In genomic region chr12:72761649-72762261, GRCm38 (mm10) we compare ENCODE assay signal across 8 mouse cellular contexts. TPM values are rescaled to one million over a fixed set of nuclear protein-coding genes. Genes with fewer than 3 reads are reported as not detected.
DNase-seq lines count a peak whose midpoint lies in the region; ATAC-seq lines count a peak whose summit lies in the region.

No protein-coding gene starts in this region.

- peak overlapping the region; percentile 73 for H3K4me2 ChIP-seq in hindbrain, embryonic 16.5 days (ENCODE audit: low read length)

- H3K9me3 ChIP-seq in hindbrain, embryonic 16.5 days (ENCODE audit: control insufficient read depth, low read length) = no peaks in the 10 kb centered on the region

- H3K9ac ChIP-seq in hindbrain, embryonic 16.5 days (ENCODE audit: low read depth, low read length) = peak overlapping the region; percentile 98

- peak; percentile 87 for DNase-seq in Muller cell, postnatal 12 days (ENCODE audit: inconsistent ontology term)
- peak; percentile 65 to 68 for DNase-seq in cerebellum, postnatal 14 days
- DNase-seq in gastrocnemius, adult 18-20 months (ENCODE audit: low spot score) = peak; percentile 40
- DNase-seq in left cerebral cortex, adult 8-10 months (ENCODE audit: low spot score in 2 of 2) = peak; percentile 12 to 40
- DNase-seq in right cerebral cortex, postnatal 14 days = peak; percentile 62
- DNase-seq in urinary bladder, postnatal 25 days (ENCODE audit: low spot score) = peak; percentile 55

- WGBS in hindbrain, embryonic 16.5 days = under 1% methylated on average over 21 of the region's 43 CpGs

- H3K27ac ChIP-seq in hindbrain, embryonic 16.5 days (ENCODE audit: low read depth, low read length) = peak overlapping the region; percentile 99

- H3K4me3 ChIP-seq in hindbrain, embryonic 16.5 days (ENCODE audit: low read length) = peak overlapping the region; percentile 92

- peaks cover 16% of the 10 kb centered on the region for H3K4me1 ChIP-seq in hindbrain, embryonic 16.5 days (ENCODE audit: control insufficient read depth, insufficient read depth, low read depth, low read length)

- ATAC-seq in hindbrain, embryonic 16.5 days = peak; percentile 46
- ATAC-seq in megakaryocyte, adult 5-6 weeks (ENCODE audit: poor library complexity, severe bottlenecking) = peak; percentile 30

- H3K27me3 ChIP-seq in hindbrain, embryonic 16.5 days (replicated peaks; ENCODE audit: control insufficient read depth, insufficient read depth, low read length) = no peaks in the 10 kb centered on the region

- no peaks in the 10 kb centered on the region for H3K36me3 ChIP-seq in hindbrain, embryonic 16.5 days (ENCODE audit: control insufficient read depth, insufficient read depth, low read length)

RNA-seq across cellular contexts. Expression of gene Ppm1a, which starts 4.5 kb away (rescaled TPM):
- total RNA-seq in gastrocnemius, adult 18-20 months (2021) = 100 to 1,000 TPM; 302 to 318 TPM
- polyA plus RNA-seq in hindbrain, embryonic 16.5 days (2015; fragmentation: Nextera tagmentation; extraction: Ambion mirVana) = 25.7 and 47.5 TPM in 2 replicates
- 100 to 1,000 TPM; 302 to 338 (median 333) TPM for total RNA-seq in left cerebral cortex, adult 8-10 months (2022)
- 63.4 and 66.1 TPM in 2 replicates for total RNA-seq in megakaryocyte, adult 5-6 weeks (2015)
- total RNA-seq in megakaryocyte, adult 5-6 weeks (2017) = 100 and 106 TPM in 2 replicates

Comparison
In these comparisons a context has a peak if more than half of its experiments do, and no peak if none do; other contexts are left out.
1. Peak in every context shown above with its lines: DNase-seq, ATAC-seq, H3K4me3 ChIP-seq and H3K27ac ChIP-seq.
2. DNase-seq: peak in every context shown above with its lines; median percentile 87 in Muller cell, postnatal 12 days; 66 in cerebellum, postnatal 14 days; 62 in right cerebral cortex, postnatal 14 days; 55 in urinary bladder, postnatal 25 days; 40 in gastrocnemius, adult 18-20 months; 26 in left cerebral cortex, adult 8-10 months.